Mouse (Mus musculus) liver, embryonic 14.5 days (tissue): ENCODE results near the gene Cers1. TPM values are rescaled to one million over a fixed set of nuclear protein-coding genes. Genes with fewer than 3 reads are reported as not detected.

Experiments
- ATAC-seq: fragments of 200-750 bp; cut with Nextera tagmentation; 2 replicates; pipeline ENCODE4 v1.8.0; 2017; ENCODE audit warnings: moderate number of reproducible peaks, mild to moderate bottlenecking, moderate library complexity; ENCODE audit not compliant: insufficient read depth
- DNase-seq, 3 experiments: peaks; one replicate each; pipeline ENCODE4 v3.0.0-alpha.2; 2012 to 2013; ENCODE audit warnings: low read depth in 3 of 3, low spot score in 3 of 3
- H3K27ac ChIP-seq: fragments of 300-500 bp; sonication (generic); 2 replicates; pipeline ENCODE4 v1.5.1; 2014; ENCODE audit warnings: moderate library complexity, mild to moderate bottlenecking, control low read depth, inconsistent platforms
- H3K27me3 ChIP-seq: fragments of 300-500 bp; sonication (generic); 2 replicates; pipeline ENCODE4 v1.6.1; 2014; ENCODE audit warnings: mild to moderate bottlenecking, low read length, moderate library complexity; ENCODE audit not compliant: control insufficient read depth, insufficient read depth
- H3K36me3 ChIP-seq: fragments of 300-500 bp; sonication (generic); replicated peaks from 2 replicates; pipeline ENCODE4 v1.6.1; 2014; ENCODE audit warnings: low read depth; ENCODE audit not compliant: control insufficient read depth, insufficient read depth
- H3K4me1 ChIP-seq, 2 experiments: fragments of 200-500 bp in 1 of 2; fragments of 300-500 bp in 1 of 2; sonication (generic) in 1 of 2; replicated peaks; 2 replicates each; pipeline ENCODE4 v1.6.1; 2012 to 2014; ENCODE audit warnings: antibody characterized with exemption in 1 of 2, inconsistent platforms in 1 of 2, low read length in 1 of 2; ENCODE audit not compliant: control insufficient read depth in 2 of 2, insufficient read depth in 2 of 2
- H3K4me2 ChIP-seq: fragments of 300-500 bp; sonication (generic); 2 replicates; pipeline ENCODE4 v1.6.1; 2014; ENCODE audit warnings: low read depth, mild to moderate bottlenecking, control low read depth, moderate library complexity
- H3K4me3 ChIP-seq, 2 experiments: fragments of 200-500 bp in 1 of 2; fragments of 300-500 bp in 1 of 2; sonication (generic) in 1 of 2; 2 replicates each; pipeline ENCODE4 v1.5.1; 2012 to 2014; ENCODE audit warnings: low read depth in 2 of 2, low read length in 2 of 2, mild to moderate bottlenecking in 2 of 2, control low read depth in 1 of 2, inconsistent platforms in 1 of 2, moderate library complexity in 1 of 2; ENCODE audit not compliant: insufficient read depth in 1 of 2
- H3K9ac ChIP-seq: fragments of 300-500 bp; sonication (generic); replicated peaks from 2 replicates; pipeline ENCODE4 v1.6.1; 2014; ENCODE audit warnings: mild to moderate bottlenecking, control low read depth, moderate library complexity
- H3K9me3 ChIP-seq: fragments of 300-500 bp; sonication (generic); 2 replicates; pipeline ENCODE4 v1.6.1; 2016; ENCODE audit warnings: low read length, mixed read lengths; ENCODE audit not compliant: control insufficient read depth
- CTCF ChIP-seq: IDR thresholded peaks from 2 replicates; pipeline ENCODE4 v1.5.1; 2016; ENCODE audit warnings: antibody characterized with exemption, low read depth, control low read depth
- EP300 ChIP-seq: IDR thresholded peaks from 2 replicates; pipeline ENCODE4 v1.6.1; 2016; ENCODE audit warnings: antibody characterized with exemption, low read depth
- WGBS: fragments of 180-500 bp; shearing (Covaris S2); extraction: QIAGEN DNeasy Blood & Tissue Kit; methylation state at CpG from one replicate; pipeline ENCODE4 v1.1.7; 2014; ENCODE audit not compliant: insufficient replicate concordance; 5-methylcytosine and 5-hydroxymethylcytosine counted together
- polyA plus RNA-seq, 2 experiments: library from polyadenylated mRNA; depleted of rRNA in 1 of 2; stranded (reverse) in 1 of 2; unstranded in 1 of 2; fragments of >200 nt; fragmentation: Nextera tagmentation in 1 of 2; extraction: Ambion mirVana in 1 of 2; gene quantifications; 2 replicates each; pipeline versions ENCODE4 v1.2.1 to v1.2.3; 2012 to 2014

Gene Cers1
- polyA plus RNA-seq, 2 experiments: 0.09 TPM; not detected in 1

- Histone ChIP-seq H3K4me2 (no peak overlapping the region), H3K4me1 (no peaks in the 10 kb centered on the region; a peak in 3 of 4 replicates), H3K9ac (no peak overlapping the region), H3K36me3 (no peaks in the 10 kb centered on the region), H3K27me3 (peaks cover 66% of the 10 kb centered on the region), H3K27ac (no peak overlapping the region), H3K4me3 (no peak overlapping the region), H3K9me3 (no peaks in the 10 kb centered on the region)
- DNase-seq (no peak), ATAC-seq (no peak)
- 13% methylated on average over 15 of the region's 15 CpGs for WGBS
- TF ChIP-seq CTCF: peak; percentile 49
- no peak for TF ChIP-seq EP300
Observed at GRCm38 (mm10) chr8:70377049-70377448, 61.5 kb downstream of the Cers1 start.

GRCm38 (mm10) chr8:70380069-70380468 is 64.5 kb downstream of the Cers1 start:
- H3K36me3 ChIP-seq: no peaks in the 10 kb centered on the region
- H3K4me3 ChIP-seq: no peak overlapping the region
- H3K4me2 ChIP-seq: no peak overlapping the region
- H3K27me3 ChIP-seq: peaks cover 35% of the 10 kb centered on the region
- WGBS: 69% methylated on average over 12 of the region's 12 CpGs
- no peaks in the 10 kb centered on the region; a peak in 1 of 4 replicates for H3K4me1 ChIP-seq
- H3K9me3 ChIP-seq: no peaks in the 10 kb centered on the region
- TF ChIP-seq EP300 (no peak), CTCF (no peak)
- DNase-seq: no peak
- no peak for ATAC-seq
- no peak overlapping the region for H3K27ac ChIP-seq
- no peak overlapping the region for H3K9ac ChIP-seq

Other genes with a start within 250 kb of the Cers1 start
- 1.2 and 1.3 TPM in 2 replicates for gene Tm6sf2, start 242.9 kb upstream of the Cers1 start, polyA plus RNA-seq (2012; rRNA removed)
- 0.85 and 1.3 TPM in 2 replicates for gene Tm6sf2, start 242.9 kb upstream of the Cers1 start, polyA plus RNA-seq (2014; fragmentation: Nextera tagmentation; extraction: Ambion mirVana)
- gene Hapln4, start 232.3 kb upstream of the Cers1 start, polyA plus RNA-seq (2012; rRNA removed): 0.05 and 0.06 TPM in 2 replicates
- gene Hapln4, start 232.3 kb upstream of the Cers1 start, polyA plus RNA-seq (2014; fragmentation: Nextera tagmentation; extraction: Ambion mirVana): not detected in 2 replicates
- gene Ncan, start 194.9 kb upstream of the Cers1 start, polyA plus RNA-seq (2012; rRNA removed): 0.01 and 0.11 TPM in 2 replicates
- not detected in 2 replicates for gene Ncan, start 194.9 kb upstream of the Cers1 start, polyA plus RNA-seq (2014; fragmentation: Nextera tagmentation; extraction: Ambion mirVana)
- 9.3 and 11.1 TPM in 2 replicates for gene Nr2c2ap, start 184.4 kb upstream of the Cers1 start, polyA plus RNA-seq (2012; rRNA removed)
- 11.8 and 12.0 TPM in 2 replicates for gene Nr2c2ap, start 184.4 kb upstream of the Cers1 start, polyA plus RNA-seq (2014; fragmentation: Nextera tagmentation; extraction: Ambion mirVana)
- 5.3 and 6.4 TPM in 2 replicates for gene Rfxank, start 176.6 kb upstream of the Cers1 start, polyA plus RNA-seq (2012; rRNA removed)
- 6.1 and 7.0 TPM in 2 replicates for gene Rfxank, start 176.6 kb upstream of the Cers1 start, polyA plus RNA-seq (2014; fragmentation: Nextera tagmentation; extraction: Ambion mirVana)
- gene Borcs8, start 176.3 kb upstream of the Cers1 start, polyA plus RNA-seq (2012; rRNA removed): 27.0 and 27.1 TPM in 2 replicates
- gene Borcs8, start 176.3 kb upstream of the Cers1 start, polyA plus RNA-seq (2014; fragmentation: Nextera tagmentation; extraction: Ambion mirVana): 25.1 and 25.4 TPM in 2 replicates
- gene Mef2b, start 176.1 kb upstream of the Cers1 start, polyA plus RNA-seq (2012; rRNA removed): 0.03 and 0.04 TPM in 2 replicates
- gene Mef2b, start 176.1 kb upstream of the Cers1 start, polyA plus RNA-seq (2014; fragmentation: Nextera tagmentation; extraction: Ambion mirVana): not detected in 2 replicates
- gene Tmem161a, start 143.4 kb upstream of the Cers1 start, polyA plus RNA-seq (2012; rRNA removed): 33.0 and 38.0 TPM in 2 replicates
- gene Tmem161a, start 143.4 kb upstream of the Cers1 start, polyA plus RNA-seq (2014; fragmentation: Nextera tagmentation; extraction: Ambion mirVana): 15.6 TPM in 2 replicates
- 14.7 and 16.1 TPM in 2 replicates for gene Slc25a42, start 103.5 kb upstream of the Cers1 start, polyA plus RNA-seq (2012; rRNA removed)
- 3.3 and 4.5 TPM in 2 replicates for gene Slc25a42, start 103.5 kb upstream of the Cers1 start, polyA plus RNA-seq (2014; fragmentation: Nextera tagmentation; extraction: Ambion mirVana)
- 14.1 and 17.3 TPM in 2 replicates for gene Sugp2, start 81.5 kb upstream of the Cers1 start, polyA plus RNA-seq (2012; rRNA removed)
- gene Sugp2, start 81.5 kb upstream of the Cers1 start, polyA plus RNA-seq (2014; fragmentation: Nextera tagmentation; extraction: Ambion mirVana): 7.5 and 9.9 TPM in 2 replicates
- gene Armc6, start 81.3 kb upstream of the Cers1 start, polyA plus RNA-seq (2012; rRNA removed): 12.4 and 13.5 TPM in 2 replicates
- gene Armc6, start 81.3 kb upstream of the Cers1 start, polyA plus RNA-seq (2014; fragmentation: Nextera tagmentation; extraction: Ambion mirVana): 10.5 and 12.0 TPM in 2 replicates
- gene Homer3, start 32.9 kb upstream of the Cers1 start, polyA plus RNA-seq (2012; rRNA removed): 5.5 and 6.5 TPM in 2 replicates
- gene Homer3, start 32.9 kb upstream of the Cers1 start, polyA plus RNA-seq (2014; fragmentation: Nextera tagmentation; extraction: Ambion mirVana): 3.9 and 4.2 TPM in 2 replicates
- 17.9 and 20.3 TPM in 2 replicates for gene Ddx49, start 13.3 kb upstream of the Cers1 start, polyA plus RNA-seq (2012; rRNA removed)
- gene Ddx49, start 13.3 kb upstream of the Cers1 start, polyA plus RNA-seq (2014; fragmentation: Nextera tagmentation; extraction: Ambion mirVana): 20.8 and 22.3 TPM in 2 replicates
- 138 and 180 TPM in 2 replicates for gene Cope, start 13.3 kb upstream of the Cers1 start, polyA plus RNA-seq (2012; rRNA removed)
- gene Cope, start 13.3 kb upstream of the Cers1 start, polyA plus RNA-seq (2014; fragmentation: Nextera tagmentation; extraction: Ambion mirVana): 164 and 171 TPM in 2 replicates
- gene Gdf1, start 14.0 kb downstream of the Cers1 start, polyA plus RNA-seq (2012; rRNA removed): 0.16 and 0.22 TPM in 2 replicates
- not detected in 2 replicates for gene Gdf1, start 14.0 kb downstream of the Cers1 start, polyA plus RNA-seq (2014; fragmentation: Nextera tagmentation; extraction: Ambion mirVana)
- gene Upf1, start 37.5 kb downstream of the Cers1 start, polyA plus RNA-seq (2012; rRNA removed): 12.3 and 14.1 TPM in 2 replicates
- gene Upf1, start 37.5 kb downstream of the Cers1 start, polyA plus RNA-seq (2014; fragmentation: Nextera tagmentation; extraction: Ambion mirVana): 9.3 and 11.6 TPM in 2 replicates
- 0.39 and 0.47 TPM in 2 replicates for gene Comp, start 57.8 kb downstream of the Cers1 start, polyA plus RNA-seq (2012; rRNA removed)
- 0.29 and 0.85 TPM in 2 replicates for gene Comp, start 57.8 kb downstream of the Cers1 start, polyA plus RNA-seq (2014; fragmentation: Nextera tagmentation; extraction: Ambion mirVana)
- 3.9 and 4.5 TPM in 2 replicates for gene Crtc1, start 123.8 kb downstream of the Cers1 start, polyA plus RNA-seq (2012; rRNA removed)
- gene Crtc1, start 123.8 kb downstream of the Cers1 start, polyA plus RNA-seq (2014; fragmentation: Nextera tagmentation; extraction: Ambion mirVana): 2.9 and 3.9 TPM in 2 replicates
- gene Klhl26, start 161.2 kb downstream of the Cers1 start, polyA plus RNA-seq (2012; rRNA removed): 6.5 and 7.1 TPM in 2 replicates
- 5.0 and 6.0 TPM in 2 replicates for gene Klhl26, start 161.2 kb downstream of the Cers1 start, polyA plus RNA-seq (2014; fragmentation: Nextera tagmentation; extraction: Ambion mirVana)
- 0.03 and 0.09 TPM in 2 replicates for gene Tmem59l, start 171.6 kb downstream of the Cers1 start, polyA plus RNA-seq (2012; rRNA removed)
- gene Tmem59l, start 171.6 kb downstream of the Cers1 start, polyA plus RNA-seq (2014; fragmentation: Nextera tagmentation; extraction: Ambion mirVana): not detected in 2 replicates
- 1.5 and 1.9 TPM in 2 replicates for gene Crlf1, start 177.4 kb downstream of the Cers1 start, polyA plus RNA-seq (2012; rRNA removed)
- 3.7 and 4.0 TPM in 2 replicates for gene Crlf1, start 177.4 kb downstream of the Cers1 start, polyA plus RNA-seq (2014; fragmentation: Nextera tagmentation; extraction: Ambion mirVana)
- gene Rex1bd, start 191.0 kb downstream of the Cers1 start, polyA plus RNA-seq (2012; rRNA removed): 55.1 and 71.6 TPM in 2 replicates
- 72.0 and 74.2 TPM in 2 replicates for gene Rex1bd, start 191.0 kb downstream of the Cers1 start, polyA plus RNA-seq (2014; fragmentation: Nextera tagmentation; extraction: Ambion mirVana)
- 553 and 870 TPM in 2 replicates for gene Uba52, start 195.0 kb downstream of the Cers1 start, polyA plus RNA-seq (2012; rRNA removed)
- gene Uba52, start 195.0 kb downstream of the Cers1 start, polyA plus RNA-seq (2014; fragmentation: Nextera tagmentation; extraction: Ambion mirVana): 738 and 773 TPM in 2 replicates
- 140 and 149 TPM in 2 replicates for gene Fkbp8, start 211.9 kb downstream of the Cers1 start, polyA plus RNA-seq (2012; rRNA removed)
- 114 and 135 TPM in 2 replicates for gene Fkbp8, start 211.9 kb downstream of the Cers1 start, polyA plus RNA-seq (2014; fragmentation: Nextera tagmentation; extraction: Ambion mirVana)
- gene Kxd1, start 212.2 kb downstream of the Cers1 start, polyA plus RNA-seq (2012; rRNA removed): 28.9 and 30.8 TPM in 2 replicates
- gene Kxd1, start 212.2 kb downstream of the Cers1 start, polyA plus RNA-seq (2014; fragmentation: Nextera tagmentation; extraction: Ambion mirVana): 32.6 and 33.3 TPM in 2 replicates
- 8.9 and 9.6 TPM in 2 replicates for gene Ell, start 223.7 kb downstream of the Cers1 start, polyA plus RNA-seq (2012; rRNA removed)
- 7.7 and 9.2 TPM in 2 replicates for gene Ell, start 223.7 kb downstream of the Cers1 start, polyA plus RNA-seq (2014; fragmentation: Nextera tagmentation; extraction: Ambion mirVana)